ENCODE assay signal across 7 mouse cellular contexts in the genomic region with DNA sequence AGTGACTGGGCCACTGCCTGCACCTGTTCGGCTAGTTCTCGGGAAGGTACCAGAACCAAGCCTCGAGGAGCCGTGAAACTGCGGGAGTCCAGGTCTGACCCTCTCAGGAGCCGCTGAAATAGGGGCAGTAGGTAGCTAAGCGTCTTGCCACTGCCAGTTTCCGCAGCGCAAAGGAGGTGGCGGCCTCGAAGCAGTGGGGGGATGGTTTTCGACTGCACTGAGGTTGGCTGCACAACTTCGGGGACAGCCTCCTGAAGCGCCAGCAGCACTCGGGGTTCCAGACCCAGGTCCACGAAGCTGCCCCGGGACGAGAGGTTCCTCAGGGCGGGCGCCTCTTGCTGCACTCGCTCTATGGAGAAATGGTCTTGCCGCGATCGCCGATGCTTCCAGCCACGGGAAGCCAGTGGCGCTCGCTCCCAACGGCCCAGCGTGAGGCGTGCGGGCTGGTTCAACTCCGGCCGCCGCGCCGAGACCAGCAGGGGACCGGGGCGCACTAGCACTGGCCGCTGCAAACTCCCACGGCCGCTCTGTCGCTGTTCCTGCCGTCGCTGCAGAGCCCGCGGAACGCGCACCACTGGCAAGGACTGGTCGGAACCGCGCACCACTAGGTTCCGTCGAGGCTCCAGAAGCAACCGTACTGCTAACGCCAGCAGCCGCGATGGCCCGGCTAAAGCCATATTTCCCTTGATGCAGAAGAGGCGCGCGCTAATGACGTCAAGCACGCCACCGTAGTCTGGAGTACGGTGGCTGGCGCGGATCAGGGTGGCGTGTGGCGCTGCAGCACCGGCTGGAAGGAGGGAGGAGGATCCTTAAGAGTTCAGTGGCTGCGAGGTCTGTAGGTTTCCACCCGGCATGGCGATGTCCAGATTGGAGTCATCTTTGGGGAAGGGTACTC. TPM values are rescaled to one million over a fixed set of nuclear protein-coding genes. Genes with fewer than 3 reads are reported as not detected.
DNase-seq lines count a peak whose midpoint lies in the region; ATAC-seq and TF ChIP-seq lines count a peak whose summit lies in the region.

No protein-coding gene starts in this region.

- peak overlapping the region; percentile 99 for H3K4me2 ChIP-seq in embryonic facial prominence, embryonic 12.5 days (replicated peaks)
- peak overlapping the region; percentile 95 for H3K4me2 ChIP-seq in limb, embryonic 12.5 days
- peak overlapping the region; percentile 100 for H3K4me2 ChIP-seq in midbrain, embryonic 15.5 days

- WGBS in embryonic facial prominence, embryonic 12.5 days: 2% methylated on average over 74 of the region's 74 CpGs
- 1% methylated on average over 74 of the region's 74 CpGs for WGBS in kidney, adult 2 months
- 2% methylated on average over 74 of the region's 74 CpGs for WGBS in limb, embryonic 12.5 days
- WGBS in midbrain, embryonic 15.5 days: 2% methylated on average over 74 of the region's 74 CpGs
- under 1% methylated on average over 74 of the region's 74 CpGs for WGBS in spleen, adult 2 months

- H3K27me3 ChIP-seq in embryonic facial prominence, embryonic 12.5 days: no peaks in the 10 kb centered on the region
- H3K27me3 ChIP-seq in kidney, adult 2 months (replicated peaks; ENCODE audit: control insufficient read depth, insufficient read depth, low read length): no peaks in the 10 kb centered on the region
- no peaks in the 10 kb centered on the region for H3K27me3 ChIP-seq in limb, embryonic 12.5 days
- H3K27me3 ChIP-seq in midbrain, embryonic 15.5 days (replicated peaks): no peaks in the 10 kb centered on the region
- no peaks in the 10 kb centered on the region for H3K27me3 ChIP-seq in spleen, adult 2 months (ENCODE audit: control insufficient read depth, insufficient read depth, low read length)

- H3K9ac ChIP-seq in embryonic facial prominence, embryonic 12.5 days: peak overlapping the region; percentile 86
- peak overlapping the region; percentile 93 for H3K9ac ChIP-seq in limb, embryonic 12.5 days (replicated peaks)
- peak overlapping the region; percentile 88 for H3K9ac ChIP-seq in midbrain, embryonic 15.5 days

- peak overlapping the region; percentile 99 for H3K4me3 ChIP-seq in embryonic facial prominence, embryonic 12.5 days
- H3K4me3 ChIP-seq in kidney, adult 2 months (ENCODE audit: insufficient read depth, low read depth, low read length): peak overlapping the region; percentile 73
- H3K4me3 ChIP-seq in limb, embryonic 12.5 days (replicated peaks): peak overlapping the region; percentile 93
- H3K4me3 ChIP-seq in midbrain, embryonic 15.5 days: peak overlapping the region; percentile 94
- peak overlapping the region; percentile 87 for H3K4me3 ChIP-seq in spleen, adult 2 months (ENCODE audit: extremely low read depth, insufficient read depth, insufficient read length)

- peak; percentile 56 for TF ChIP-seq POLR2A in kidney, adult 2 months (IDR thresholded peaks at IDR 0.05; ENCODE audit: low read depth, low read length)
- TF ChIP-seq POLR2A in spleen, adult 2 months (IDR thresholded peaks at IDR 0.05; ENCODE audit: low read depth, low read length): peak; percentile 58; the same call in 1 of the 2 replicates

- ATAC-seq in embryonic facial prominence, embryonic 12.5 days (ENCODE audit: insufficient number of reproducible peaks, insufficient read depth, low FRiP score, low TSS enrichment): peak; percentile 79
- ATAC-seq in limb, embryonic 12.5 days (ENCODE audit: insufficient number of reproducible peaks, insufficient read depth, low FRiP score, low TSS enrichment, low read depth): peak; percentile 91
- ATAC-seq in midbrain, embryonic 15.5 days (replicated peaks): peak; percentile 96

- H3K4me1 ChIP-seq in embryonic facial prominence, embryonic 12.5 days: peaks cover 11% of the 10 kb centered on the region
- peaks cover 5% of the 10 kb centered on the region; the same call in 1 of the 2 replicates for H3K4me1 ChIP-seq in kidney, adult 2 months (ENCODE audit: control insufficient read depth, insufficient read depth, low read length)
- peaks cover 14% of the 10 kb centered on the region for H3K4me1 ChIP-seq in limb, embryonic 12.5 days (replicated peaks)
- H3K4me1 ChIP-seq in midbrain, embryonic 15.5 days: peaks cover 19% of the 10 kb centered on the region
- peaks cover 4% of the 10 kb centered on the region; the same call in 1 of the 2 replicates for H3K4me1 ChIP-seq in spleen, adult 2 months (ENCODE audit: control insufficient read depth, insufficient read depth, insufficient read length)

- H3K36me3 ChIP-seq in embryonic facial prominence, embryonic 12.5 days: peaks cover 10% of the 10 kb centered on the region
- H3K36me3 ChIP-seq in kidney, adult 2 months (ENCODE audit: control insufficient read depth, insufficient read depth, low read length): no peaks in the 10 kb centered on the region
- H3K36me3 ChIP-seq in limb, embryonic 12.5 days: peaks cover 23% of the 10 kb centered on the region; the same call in 1 of the 2 replicates
- 0 out of 2 replicates have a peak, but pooled peaks cover 3% of the 10 kb centered on the region for H3K36me3 ChIP-seq in midbrain, embryonic 15.5 days (replicated peaks)
- no peaks in the 10 kb centered on the region for H3K36me3 ChIP-seq in spleen, adult 2 months (ENCODE audit: control insufficient read depth, insufficient read depth, low read length)

- peak; percentile 93 for DNase-seq in adrenal gland, postnatal 25 days
- DNase-seq in heart, adult 18-20 months: peak; percentile 92 to 95
- DNase-seq in kidney, adult 2 months: peak; percentile 96
- peak; percentile 67 to 87 for DNase-seq in spleen, adult 2 months (ENCODE audit: low read depth in 1 of 2, low spot score in 2 of 2)

- peak overlapping the region; percentile 57 for H3K27ac ChIP-seq in embryonic facial prominence, embryonic 12.5 days
- no peak overlapping the region for H3K27ac ChIP-seq in kidney, adult 2 months (ENCODE audit: insufficient read depth, low read depth, low read length)
- peak overlapping the region; percentile 64 for H3K27ac ChIP-seq in limb, embryonic 12.5 days
- H3K27ac ChIP-seq in midbrain, embryonic 15.5 days: peak overlapping the region; percentile 80
- H3K27ac ChIP-seq in spleen, adult 2 months (ENCODE audit: insufficient read depth, low read length): peak overlapping the region; percentile 50

- no peak for TF ChIP-seq CTCF in kidney, adult 2 months (conservative IDR thresholded peaks at IDR 0.05; ENCODE audit: insufficient read depth, insufficient read length, low read depth, low read length)
- no peak for TF ChIP-seq CTCF in spleen, adult 2 months (IDR thresholded peaks at IDR 0.05; ENCODE audit: extremely low read depth, insufficient read depth, insufficient read length, insufficient replicate concordance)

- H3K9me3 ChIP-seq in embryonic facial prominence, embryonic 12.5 days: no peaks in the 10 kb centered on the region
- no peaks in the 10 kb centered on the region for H3K9me3 ChIP-seq in limb, embryonic 12.5 days
- no peaks in the 10 kb centered on the region for H3K9me3 ChIP-seq in midbrain, embryonic 15.5 days

RNA-seq across cellular contexts. Expression of a gene that starts 0.7 kb away (rescaled TPM):
- total RNA-seq in adrenal gland, postnatal 25 days (2021): 14.7 and 17.9 TPM in 2 replicates
- 21.6 and 22.6 TPM in 2 replicates for polyA plus RNA-seq in embryonic facial prominence, embryonic 12.5 days (2016; fragmentation: Nextera tagmentation; extraction: Ambion mirVana)
- total RNA-seq in heart, adult 18-20 months (2021): 10 to 100 TPM; 11.2 to 12.1 TPM
- 8.0 and 8.4 TPM in 2 replicates for polyA plus RNA-seq in kidney, adult 2 months (2012; rRNA removed)
- polyA plus RNA-seq in limb, embryonic 12.5 days (2016; fragmentation: Nextera tagmentation; extraction: Ambion mirVana): 21.0 and 22.9 TPM in 2 replicates
- 22.9 and 23.8 TPM in 2 replicates for polyA plus RNA-seq in midbrain, embryonic 15.5 days (2015; fragmentation: Nextera tagmentation; extraction: Ambion mirVana)
- 6.6 and 9.5 TPM in 2 replicates for polyA plus RNA-seq in spleen, adult 2 months (2012; rRNA removed)

RNA-seq across cellular contexts. Expression of a gene that starts 5.2 kb away (rescaled TPM):
- total RNA-seq in adrenal gland, postnatal 25 days (2021): not detected in 2 replicates
- not detected in 2 replicates for polyA plus RNA-seq in embryonic facial prominence, embryonic 12.5 days (2016; fragmentation: Nextera tagmentation; extraction: Ambion mirVana)
- total RNA-seq in heart, adult 18-20 months (2021): not detected
- polyA plus RNA-seq in kidney, adult 2 months (2012; rRNA removed): 0.06 TPM in 1 of 2 replicates, not detected in the other
- polyA plus RNA-seq in limb, embryonic 12.5 days (2016; fragmentation: Nextera tagmentation; extraction: Ambion mirVana): 0.26 TPM in 1 of 2 replicates, not detected in the other
- polyA plus RNA-seq in midbrain, embryonic 15.5 days (2015; fragmentation: Nextera tagmentation; extraction: Ambion mirVana): 0.21 and 0.26 TPM in 2 replicates
- polyA plus RNA-seq in spleen, adult 2 months (2012; rRNA removed): not detected in 2 replicates

RNA-seq across cellular contexts. Expression of a gene that starts 19.9 kb away (rescaled TPM):
- total RNA-seq in adrenal gland, postnatal 25 days (2021): 12.5 and 16.8 TPM in 2 replicates
- 25.3 and 26.6 TPM in 2 replicates for polyA plus RNA-seq in embryonic facial prominence, embryonic 12.5 days (2016; fragmentation: Nextera tagmentation; extraction: Ambion mirVana)
- total RNA-seq in heart, adult 18-20 months (2021): 10 to 100 TPM in 1 of 2 experiments, 1 to 10 TPM in 1; 8.3 to 10.1 TPM
- polyA plus RNA-seq in kidney, adult 2 months (2012; rRNA removed): 10.2 and 11.6 TPM in 2 replicates
- polyA plus RNA-seq in limb, embryonic 12.5 days (2016; fragmentation: Nextera tagmentation; extraction: Ambion mirVana): 23.8 and 24.4 TPM in 2 replicates
- 29.0 and 30.8 TPM in 2 replicates for polyA plus RNA-seq in midbrain, embryonic 15.5 days (2015; fragmentation: Nextera tagmentation; extraction: Ambion mirVana)
- 5.1 and 7.1 TPM in 2 replicates for polyA plus RNA-seq in spleen, adult 2 months (2012; rRNA removed)

RNA-seq across cellular contexts. Expression of a gene that starts 31.8 kb away (rescaled TPM):
- total RNA-seq in adrenal gland, postnatal 25 days (2021): not detected in 2 replicates
- polyA plus RNA-seq in embryonic facial prominence, embryonic 12.5 days (2016; fragmentation: Nextera tagmentation; extraction: Ambion mirVana): not detected in 2 replicates
- not detected for total RNA-seq in heart, adult 18-20 months (2021)
- polyA plus RNA-seq in kidney, adult 2 months (2012; rRNA removed): 0.05 and 0.10 TPM in 2 replicates
- not detected in 2 replicates for polyA plus RNA-seq in limb, embryonic 12.5 days (2016; fragmentation: Nextera tagmentation; extraction: Ambion mirVana)
- polyA plus RNA-seq in midbrain, embryonic 15.5 days (2015; fragmentation: Nextera tagmentation; extraction: Ambion mirVana): not detected in 2 replicates
- 0.20 and 0.48 TPM in 2 replicates for polyA plus RNA-seq in spleen, adult 2 months (2012; rRNA removed)

RNA-seq across cellular contexts. Expression of a gene that starts 45.1 kb away (rescaled TPM):
- total RNA-seq in adrenal gland, postnatal 25 days (2021): 40.6 and 43.5 TPM in 2 replicates
- 44.3 and 48.2 TPM in 2 replicates for polyA plus RNA-seq in embryonic facial prominence, embryonic 12.5 days (2016; fragmentation: Nextera tagmentation; extraction: Ambion mirVana)
- total RNA-seq in heart, adult 18-20 months (2021): 10 to 100 TPM; 27.2 to 38.1 TPM
- 30.9 and 33.5 TPM in 2 replicates for polyA plus RNA-seq in kidney, adult 2 months (2012; rRNA removed)
- polyA plus RNA-seq in limb, embryonic 12.5 days (2016; fragmentation: Nextera tagmentation; extraction: Ambion mirVana): 35.5 and 42.8 TPM in 2 replicates
- polyA plus RNA-seq in midbrain, embryonic 15.5 days (2015; fragmentation: Nextera tagmentation; extraction: Ambion mirVana): 7.5 and 9.1 TPM in 2 replicates
- 25.1 and 29.5 TPM in 2 replicates for polyA plus RNA-seq in spleen, adult 2 months (2012; rRNA removed)
